Mouse (Mus musculus) brown adipose tissue, adult 24 weeks (tissue): Measurements from ENCODE around the gene Palm. TPM values are rescaled to one million over a fixed set of nuclear protein-coding genes. Genes with fewer than 3 reads are reported as not detected.

Source experiments
- H3K27ac ChIP-seq: fragments of 200-500 bp; replicated peaks from 2 replicates; pipeline ENCODE4 v1.5.1; 2012; ENCODE audit warnings: low read depth, mild to moderate bottlenecking, low read length
- H3K4me1 ChIP-seq: fragments of 200-500 bp; 2 replicates; pipeline ENCODE4 v1.6.1; 2012; ENCODE audit warnings: low read length, mixed read lengths; ENCODE audit not compliant: control insufficient read depth, insufficient read depth, insufficient read length
- H3K4me3 ChIP-seq: fragments of 200-500 bp; 2 replicates; pipeline ENCODE4 v1.5.1; 2012; ENCODE audit warnings: low read depth, mild to moderate bottlenecking, low read length, moderate library complexity; ENCODE audit not compliant: insufficient read depth
- polyA plus RNA-seq: library from polyadenylated mRNA; stranded (reverse); fragments of >200 nt; gene quantifications from 2 replicates; pipeline ENCODE4 v1.2.4, GENCODE M21; 2012; ENCODE audit not compliant: missing spikeins, insufficient read depth, insufficient read length

Palm gene
- polyA plus RNA-seq, 1 experiment: 18.7 TPM

DNA sequence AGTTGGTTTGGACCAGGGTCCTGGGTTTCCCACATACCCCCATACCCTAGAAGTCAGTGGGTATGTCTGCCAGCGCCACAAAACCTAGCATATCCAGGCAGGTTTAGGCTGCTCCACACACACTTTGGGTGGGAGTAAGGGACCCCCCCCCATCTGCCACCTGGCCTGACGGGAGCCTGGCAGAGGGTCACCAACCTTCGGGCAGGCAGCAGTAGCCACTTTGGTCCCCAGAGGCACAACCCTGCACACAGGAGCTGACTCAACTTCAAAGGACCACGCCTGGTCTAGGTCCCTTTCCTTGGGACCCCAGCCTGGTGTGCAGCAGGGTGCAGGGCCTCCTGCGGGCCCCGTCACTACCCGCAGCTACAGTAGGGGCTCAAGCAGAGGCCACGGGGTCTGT lies 26.9 kb downstream of the Palm start:
- Histone ChIP-seq H3K4me3 (no peak overlapping the region), H3K27ac (no peak overlapping the region), H3K4me1 (peaks cover 4% of the 10 kb centered on the region; the same call in 1 of the 2 replicates)

DNA sequence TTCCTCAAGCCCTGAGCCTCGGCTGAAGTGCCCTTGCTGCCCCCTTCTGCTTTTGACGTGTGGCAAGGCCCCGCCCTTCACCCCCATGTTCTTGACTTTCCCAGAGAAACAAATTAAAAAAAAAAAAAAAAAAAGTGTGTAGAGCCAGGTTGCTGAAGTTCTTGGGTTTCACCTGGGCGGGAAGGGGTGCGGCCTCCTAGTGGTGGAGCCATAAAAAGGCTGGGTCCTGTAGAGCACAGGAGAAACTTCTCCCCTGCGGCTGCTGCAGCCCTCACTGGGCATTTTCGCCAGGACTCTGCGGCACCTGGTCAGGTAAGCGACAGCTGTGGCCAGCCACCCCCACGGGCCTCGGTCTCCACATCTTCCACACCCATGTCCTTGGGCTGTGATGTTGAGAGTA lies 27.4 kb downstream of the Palm start, which contains the start of gene Misp:
Gene Misp, plus strand, starts transcription at position 208 of the 400 bp plus-strand sequence.
- Histone ChIP-seq H3K4me3 (no peak within 1 kb of the TSS), H3K27ac (no peak within 1 kb of the TSS), H3K4me1 (peaks cover 4% of the 10 kb centered on the region; the same call in 1 of the 2 replicates)

DNA sequence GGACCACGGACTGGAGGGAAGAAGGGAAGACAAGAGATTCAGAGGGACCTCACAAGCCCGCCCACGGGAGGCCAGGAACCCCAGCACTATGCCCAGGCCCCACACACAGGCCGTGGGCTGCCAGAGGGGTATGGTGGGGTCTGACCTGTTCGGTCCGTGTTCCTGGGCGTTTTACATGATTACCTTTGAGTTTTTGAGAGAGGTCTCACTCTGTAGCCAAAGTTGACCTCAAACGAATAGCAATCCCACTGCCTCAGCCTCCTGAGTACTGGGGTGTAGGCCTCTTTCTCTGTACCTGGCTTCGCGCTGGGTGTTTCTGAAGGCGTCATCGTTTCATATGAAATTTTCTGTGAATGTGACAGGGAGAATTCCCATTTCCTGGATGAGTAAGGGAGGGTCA lies 28.4 kb downstream of the Palm start:
- Histone ChIP-seq H3K27ac (no peak overlapping the region), H3K4me3 (no peak overlapping the region), H3K4me1 (peaks cover 4% of the 10 kb centered on the region; the same call in 1 of the 2 replicates)

DNA sequence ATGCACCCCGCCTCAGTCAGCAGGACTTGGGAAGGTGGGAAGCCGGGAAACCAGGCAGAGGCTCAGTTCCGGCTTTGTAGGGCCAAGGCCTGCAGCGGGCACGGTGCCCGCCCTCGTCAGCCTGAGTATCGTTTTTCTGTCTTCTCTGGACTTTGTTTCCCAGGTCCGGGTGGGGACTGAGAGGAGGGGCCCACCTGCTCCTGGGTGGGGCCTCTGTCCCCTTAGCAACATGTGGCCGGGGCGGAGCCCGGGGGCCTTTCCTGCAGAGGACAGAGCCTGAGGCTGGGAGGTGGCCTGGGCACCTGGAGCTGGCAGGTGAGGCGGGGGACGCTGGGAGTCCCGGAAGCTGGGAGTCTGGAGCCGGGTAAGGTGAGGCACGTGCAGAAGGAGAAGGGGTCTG lies 29.0 kb downstream of the Palm start:
- Histone ChIP-seq H3K4me3 (no peak overlapping the region), H3K4me1 (peaks cover 4% of the 10 kb centered on the region; the same call in 1 of the 2 replicates), H3K27ac (no peak overlapping the region)

DNA sequence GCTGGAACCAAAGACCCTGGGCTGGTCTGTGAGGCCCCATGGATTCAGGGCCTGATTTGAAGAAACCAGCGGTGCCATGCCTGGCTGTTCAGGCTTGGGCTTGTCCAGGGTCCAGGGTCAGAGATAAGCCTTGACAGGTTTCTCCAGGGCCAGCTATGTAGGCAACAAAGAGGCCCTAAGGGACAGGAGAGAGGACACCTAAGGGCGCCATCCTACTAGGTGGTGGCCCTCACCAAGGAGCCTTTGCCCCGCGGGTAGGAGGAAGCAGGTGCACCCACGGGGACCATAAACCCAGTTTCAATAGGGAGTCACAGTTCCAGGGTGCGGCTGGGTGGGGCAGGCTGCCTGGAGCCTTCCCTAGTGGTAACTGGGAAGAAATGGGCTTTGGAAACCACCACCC lies 29.6 kb downstream of the Palm start:
- Histone ChIP-seq H3K27ac (no peak overlapping the region), H3K4me1 (peaks cover 4% of the 10 kb centered on the region; the same call in 1 of the 2 replicates), H3K4me3 (no peak overlapping the region)

DNA sequence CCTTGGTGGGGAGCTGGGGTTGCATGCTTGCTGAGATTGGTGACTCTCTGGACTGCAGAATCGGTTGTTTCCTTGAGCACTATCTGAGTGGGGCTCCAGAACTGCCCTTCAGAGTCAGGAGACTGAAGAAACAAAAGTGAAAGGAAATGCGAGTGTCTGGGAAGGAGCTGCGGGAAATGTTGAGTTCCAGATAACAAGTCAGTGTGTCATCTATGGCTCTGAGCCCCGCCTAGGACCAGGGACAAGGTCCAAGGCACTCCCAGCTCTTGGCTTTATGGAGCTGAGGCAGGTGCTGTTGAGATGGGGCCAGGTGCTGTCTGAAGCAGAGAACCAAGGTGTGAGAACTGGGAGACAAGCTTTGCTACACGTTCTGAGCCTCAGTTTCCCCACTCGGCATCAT lies 31.0 kb downstream of the Palm start:
- Histone ChIP-seq H3K27ac (0 out of 2 replicates have a peak overlapping the region, but pooled peaks have one; percentile 23), H3K4me3 (no peak overlapping the region), H3K4me1 (peaks cover 4% of the 10 kb centered on the region; the same call in 1 of the 2 replicates)

DNA sequence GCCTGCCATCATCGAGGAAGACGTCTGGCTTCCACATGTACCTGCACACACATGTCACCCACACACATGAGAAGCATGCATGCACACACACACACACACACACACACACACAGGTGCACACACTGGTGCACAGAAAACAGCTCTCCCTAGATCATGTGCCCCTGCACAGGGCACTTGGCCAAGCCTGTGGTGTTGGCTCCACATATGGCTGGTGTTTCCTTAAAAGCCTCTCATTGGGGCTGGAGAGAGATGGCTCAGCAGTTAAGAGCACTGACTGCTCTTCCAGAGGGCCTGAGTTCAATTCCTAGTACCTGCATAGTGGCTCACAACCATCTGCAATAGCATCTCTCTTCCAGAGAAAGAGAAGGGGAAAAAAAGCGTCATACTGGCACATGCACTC lies 38.2 kb downstream of the Palm start:
- no peak overlapping the region for H3K27ac ChIP-seq
- H3K4me3 ChIP-seq: no peak overlapping the region
- H3K4me1 ChIP-seq: no peaks in the 10 kb centered on the region

DNA sequence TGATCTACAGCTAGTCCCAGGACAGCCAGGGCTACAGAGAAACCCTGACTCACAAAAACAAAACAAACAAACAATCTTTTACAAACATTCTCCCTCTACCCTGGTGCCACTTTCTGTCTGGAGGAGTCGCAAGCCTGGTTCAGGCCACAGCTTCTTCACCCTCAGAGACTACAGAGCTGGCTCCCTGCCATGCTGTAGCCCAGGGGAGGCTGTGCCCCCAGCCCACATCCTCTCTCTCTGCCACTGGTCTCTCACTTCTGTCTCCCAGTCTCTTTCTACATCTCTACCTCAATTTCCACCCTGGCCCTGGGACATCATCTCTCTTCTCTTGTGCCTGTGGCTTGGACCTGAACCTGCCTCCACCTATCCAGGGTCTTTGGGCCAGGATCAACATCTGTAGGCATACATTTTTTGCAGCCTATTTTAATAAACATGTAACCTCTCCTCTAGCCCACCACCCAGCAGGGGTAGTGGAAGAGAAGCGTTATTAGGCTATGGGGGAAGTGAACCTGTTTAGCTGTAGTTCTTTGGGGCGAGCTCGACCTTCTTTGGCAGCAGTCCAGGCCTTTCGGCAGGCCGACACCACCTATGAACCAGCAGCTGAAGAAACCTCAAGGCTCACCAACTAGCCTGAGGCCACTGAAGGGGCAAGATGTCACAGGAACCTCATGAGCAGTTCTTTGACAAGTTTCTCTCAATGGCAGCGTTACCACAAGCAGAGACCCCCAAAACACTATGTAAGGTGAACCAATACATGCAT lies 38.8 kb downstream of the Palm start:
- Histone ChIP-seq H3K27ac (no peak overlapping the region), H3K4me3 (no peak overlapping the region), H3K4me1 (no peaks in the 10 kb centered on the region)

DNA sequence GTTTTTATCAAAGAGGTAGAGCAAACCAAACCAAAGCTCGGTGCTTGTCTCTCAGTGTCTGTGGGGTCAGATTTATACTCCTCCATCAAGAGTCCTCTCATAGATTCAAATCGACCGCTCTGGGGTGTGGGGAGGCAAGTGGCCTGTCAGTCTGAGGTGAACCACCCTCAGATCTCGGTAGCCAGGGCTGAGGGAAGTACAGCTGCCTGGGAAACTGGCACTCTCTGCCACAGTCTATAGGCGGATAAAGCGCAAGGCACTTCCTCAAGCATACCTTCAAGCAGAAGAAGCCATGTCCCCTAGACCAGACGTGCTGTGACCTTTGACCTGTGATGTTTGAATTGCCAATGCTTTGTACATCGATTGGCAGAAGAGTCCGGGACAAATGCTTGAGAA lies 39.4 kb downstream of the Palm start:
- no peak overlapping the region for H3K4me3 ChIP-seq
- H3K4me1 ChIP-seq: no peaks in the 10 kb centered on the region
- H3K27ac ChIP-seq: no peak overlapping the region

DNA sequence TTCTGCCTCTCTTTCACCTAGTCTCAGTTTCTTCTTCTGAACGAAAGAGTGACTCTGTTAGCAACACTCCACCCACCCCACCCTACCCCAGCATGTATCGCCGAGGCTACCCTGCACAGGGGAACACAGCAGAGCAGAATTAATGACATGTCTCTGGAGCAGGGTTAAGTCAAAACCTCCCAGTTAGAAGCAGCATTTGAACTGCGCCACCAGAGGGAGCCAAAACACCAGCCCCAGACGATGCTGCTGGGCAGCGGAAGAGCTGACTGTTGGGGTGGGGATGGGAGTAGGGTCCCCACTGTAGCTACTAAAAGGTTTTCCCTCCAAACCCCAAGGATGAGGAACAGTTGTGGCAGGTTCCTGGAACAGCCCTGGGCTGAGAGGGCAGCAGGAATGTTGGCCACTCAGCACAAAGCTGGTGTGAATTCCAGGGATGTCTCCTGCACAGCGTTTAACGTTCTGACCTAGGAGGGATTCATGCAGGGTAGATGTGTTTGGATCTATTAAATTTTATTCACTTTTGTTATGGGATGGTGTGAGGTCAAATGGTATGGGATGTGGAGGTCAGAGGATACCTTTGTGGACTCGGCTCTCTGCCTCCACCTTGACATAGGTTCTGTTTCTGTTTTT lies 41.5 kb downstream of the Palm start:
- no peak overlapping the region for H3K4me3 ChIP-seq
- no peaks in the 10 kb centered on the region for H3K4me1 ChIP-seq
- no peak overlapping the region for H3K27ac ChIP-seq

DNA sequence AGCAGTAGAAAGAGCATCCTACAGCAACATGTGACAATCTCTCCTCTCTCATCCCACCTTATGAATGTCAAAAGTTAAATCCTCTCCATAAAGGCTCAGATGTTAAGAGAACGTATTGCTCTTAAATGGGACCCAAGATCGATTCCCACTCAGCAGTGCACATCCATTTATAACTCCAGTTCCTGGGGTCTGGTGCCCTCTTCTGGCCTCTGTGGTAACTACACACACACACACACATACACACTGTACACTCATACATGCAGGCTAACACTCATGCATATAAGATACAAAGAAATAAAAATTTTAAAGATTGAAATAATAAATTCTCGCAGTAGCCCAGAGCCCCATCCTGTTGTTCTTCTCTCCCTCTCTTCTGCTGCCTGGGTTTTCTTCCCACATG lies 43.5 kb downstream of the Palm start:
- Histone ChIP-seq H3K4me1 (peaks cover 3% of the 10 kb centered on the region; the same call in 1 of the 2 replicates), H3K27ac (no peak overlapping the region), H3K4me3 (no peak overlapping the region)

DNA sequence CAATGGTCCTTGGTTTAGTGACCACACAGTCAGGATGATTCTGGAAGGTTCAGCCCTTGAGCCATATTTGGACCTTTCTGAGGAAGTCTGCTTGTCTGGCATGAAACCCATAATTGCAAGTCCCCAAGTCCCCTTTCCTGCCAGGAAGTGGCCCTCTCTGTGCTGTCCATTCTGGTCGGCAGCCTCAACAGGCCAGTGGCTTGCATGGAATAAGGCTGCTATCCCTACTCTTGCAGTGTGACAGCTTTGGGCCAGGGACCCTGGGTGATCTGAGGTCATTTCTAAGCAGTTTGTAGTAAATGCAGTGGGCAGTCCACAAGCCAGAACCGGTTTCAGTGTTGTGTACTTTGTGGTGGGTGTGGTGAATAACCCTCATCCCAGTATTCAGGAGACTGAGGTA lies 44.8 kb downstream of the Palm start:
- peaks cover 3% of the 10 kb centered on the region; the same call in 1 of the 2 replicates for H3K4me1 ChIP-seq
- peak overlapping the region; percentile 75 for H3K27ac ChIP-seq
- H3K4me3 ChIP-seq: no peak overlapping the region

DNA sequence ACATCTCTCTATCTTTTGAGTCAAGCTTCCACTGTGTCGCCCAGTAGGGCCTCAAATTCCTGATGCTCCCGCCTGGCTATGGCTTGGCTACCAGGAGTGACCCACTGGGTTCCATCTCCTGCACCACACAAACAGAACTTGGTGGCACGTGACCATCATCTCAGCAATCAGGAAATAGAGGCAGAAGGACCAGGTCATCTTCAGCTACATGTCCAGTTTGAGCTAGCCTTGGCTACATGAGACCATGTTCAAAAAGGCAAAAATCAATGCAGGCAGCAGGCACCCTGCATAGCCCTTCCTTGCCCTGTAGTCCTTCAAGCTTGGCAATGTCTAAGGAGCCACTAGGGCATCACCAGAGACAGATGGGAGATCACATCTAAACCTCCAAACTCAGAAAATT lies 46.7 kb downstream of the Palm start:
- Histone ChIP-seq H3K4me3 (0 out of 2 replicates have a peak overlapping the region, but pooled peaks have one; percentile 57), H3K4me1 (peaks cover 3% of the 10 kb centered on the region; the same call in 1 of the 2 replicates), H3K27ac (peak overlapping the region; percentile 99)

DNA sequence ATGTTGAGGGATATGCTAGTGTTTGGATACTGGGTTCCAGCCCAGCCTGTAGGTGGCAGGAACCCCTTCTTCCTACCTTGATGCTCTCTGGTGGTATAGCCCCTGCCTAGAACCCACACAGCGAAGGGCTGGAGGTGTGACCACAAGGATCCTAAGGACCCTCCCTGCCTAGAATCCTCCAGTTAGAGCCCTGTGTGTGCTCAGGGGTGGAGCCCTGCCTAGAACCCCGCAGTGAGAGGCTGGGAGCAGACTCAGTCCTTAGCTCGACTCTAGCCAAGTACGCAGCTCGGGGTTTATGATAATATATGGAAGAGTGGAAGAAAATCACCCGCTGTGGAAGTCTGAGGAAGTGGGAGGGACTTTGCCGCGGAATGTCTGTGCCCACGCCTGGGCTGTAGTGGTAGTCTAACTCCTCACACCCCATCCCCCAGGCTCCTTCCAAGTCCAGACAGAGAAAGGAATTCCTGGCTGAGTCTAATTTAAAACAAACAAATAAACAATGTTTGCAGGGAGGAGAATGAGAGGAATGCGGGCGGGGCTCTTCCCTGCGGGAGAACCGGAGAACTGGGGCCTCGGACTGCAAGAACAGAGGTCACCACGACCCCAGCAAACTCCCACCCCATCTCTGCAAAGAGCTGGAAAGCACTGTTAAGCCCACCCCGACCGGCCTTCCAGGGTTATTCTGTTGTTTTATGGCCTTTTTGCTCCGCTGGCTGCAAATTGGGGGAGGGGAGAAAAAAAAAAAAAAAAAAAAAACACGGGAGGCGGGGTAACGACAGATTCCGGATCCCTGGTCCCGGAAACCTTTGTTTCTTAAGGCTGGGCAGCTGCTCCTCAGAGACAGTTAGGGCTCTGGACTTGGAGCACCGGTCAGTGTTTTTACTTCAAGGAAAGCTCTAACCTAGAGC lies 47.5 kb downstream of the Palm start:
- peak overlapping the region; percentile 99 for H3K27ac ChIP-seq
- peaks cover 3% of the 10 kb centered on the region; the same call in 1 of the 2 replicates for H3K4me1 ChIP-seq
- peak overlapping the region; percentile 57 for H3K4me3 ChIP-seq

DNA sequence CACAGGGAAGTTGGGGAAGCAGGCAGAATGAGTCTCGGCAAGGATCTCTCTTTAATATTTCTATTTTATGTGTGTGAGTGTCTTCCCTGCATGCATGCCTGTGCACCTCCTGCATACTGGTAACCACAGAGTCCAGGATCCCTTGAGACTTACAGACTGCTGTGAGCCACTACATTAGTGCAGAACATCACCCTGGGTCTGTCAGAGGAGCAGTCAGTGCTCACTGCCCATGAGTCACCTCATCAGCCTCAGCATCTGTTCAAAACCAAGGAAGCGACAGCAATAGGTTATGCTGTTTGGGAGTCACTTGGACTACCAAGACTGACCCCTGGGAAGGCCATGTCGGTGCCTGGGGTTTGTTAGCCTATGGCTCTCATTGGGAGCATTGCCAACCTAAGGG lies 49.0 kb downstream of the Palm start:
- Histone ChIP-seq H3K27ac (no peak overlapping the region), H3K4me1 (peaks cover 3% of the 10 kb centered on the region; the same call in 1 of the 2 replicates), H3K4me3 (no peak overlapping the region)
